Mouse (Mus musculus): ENCODE measurements around the gene Atg5. TPM values are rescaled to one million over a fixed set of nuclear protein-coding genes. Genes with fewer than 3 reads are reported as not detected.

The Atg5 gene
- polyA plus RNA-seq, 1 experiment from 2014 or later, result 60.4 TPM

- Histone ChIP-seq H3K9me3 (ENCODE audit: control insufficient read depth, low read length) (no peaks in the 10 kb centered on the region), H3K4me3 (ENCODE audit: low read depth, low read length) (no peak overlapping the region), H3K27me3 (ENCODE audit: control insufficient read depth, insufficient read depth, low read length) (no peaks in the 10 kb centered on the region), H3K4me1 (ENCODE audit: control insufficient read depth, insufficient read depth, low read length) (no peaks in the 10 kb centered on the region), H3K36me3 (ENCODE audit: control insufficient read depth, insufficient read depth, low read length) (no peaks in the 10 kb centered on the region), H3K27ac (ENCODE audit: low read depth, low read length) (no peak overlapping the region), H3K9ac (ENCODE audit: low read length) (no peak overlapping the region), H3K4me2 (no peak overlapping the region)
- ATAC-seq (ENCODE audit: low FRiP score) (no peak), DNase-seq (ENCODE audit: low spot score, missing footprints) (no peak)
- 87% methylated on average over 5 of the region's 5 CpGs for WGBS
These were observed 117.1 kb downstream of the Atg5 start for GRCm38 (mm10) chr10:44385227-44385626.

GRCm38 (mm10) chr10:44388706-44389233, 120.6 kb downstream of the Atg5 start:
- Histone ChIP-seq H3K4me3 (ENCODE audit: low read depth, low read length) (no peak overlapping the region), H3K9me3 (ENCODE audit: control insufficient read depth, low read length) (no peaks in the 10 kb centered on the region), H3K4me2 (no peak overlapping the region), H3K9ac (ENCODE audit: low read length) (no peak overlapping the region), H3K4me1 (ENCODE audit: control insufficient read depth, insufficient read depth, low read length) (no peaks in the 10 kb centered on the region), H3K27me3 (ENCODE audit: control insufficient read depth, insufficient read depth, low read length) (no peaks in the 10 kb centered on the region), H3K36me3 (ENCODE audit: control insufficient read depth, insufficient read depth, low read length) (no peaks in the 10 kb centered on the region), H3K27ac (ENCODE audit: low read depth, low read length) (no peak overlapping the region)
- WGBS, result 85% methylated on average over 11 of the region's 11 CpGs
- ATAC-seq (ENCODE audit: low FRiP score) (no peak), DNase-seq (ENCODE audit: low spot score, missing footprints) (no peak)

- DNase-seq (ENCODE audit: low spot score, missing footprints), result no peak
- WGBS, result 84% methylated on average over 5 of the region's 5 CpGs
These were observed 122.1 kb downstream of the Atg5 start for GRCm38 (mm10) chr10:44390286-44390685.

GRCm38 (mm10) chr10:44391509-44392290, 123.5 kb downstream of the Atg5 start:
- WGBS, result 50% methylated on average over 12 of the region's 12 CpGs
- no peak for DNase-seq (ENCODE audit: low spot score, missing footprints)
- Histone ChIP-seq H3K4me1 (ENCODE audit: control insufficient read depth, insufficient read depth, low read length) (no peaks in the 10 kb centered on the region), H3K4me2 (no peak overlapping the region), H3K9me3 (ENCODE audit: control insufficient read depth, low read length) (no peaks in the 10 kb centered on the region), H3K36me3 (ENCODE audit: control insufficient read depth, insufficient read depth, low read length) (no peaks in the 10 kb centered on the region), H3K27me3 (ENCODE audit: control insufficient read depth, insufficient read depth, low read length) (no peaks in the 10 kb centered on the region), H3K27ac (ENCODE audit: low read depth, low read length) (no peak overlapping the region), H3K4me3 (ENCODE audit: low read depth, low read length) (no peak overlapping the region), H3K9ac (ENCODE audit: low read length) (no peak overlapping the region)
- ATAC-seq (ENCODE audit: low FRiP score), result no peak

More at GRCm38 (mm10) chr10:44390286-44390685, 122.1 kb downstream of the Atg5 start:
- no peaks in the 10 kb centered on the region for H3K36me3 ChIP-seq (ENCODE audit: control insufficient read depth, insufficient read depth, low read length)
- H3K4me2 ChIP-seq, result no peak overlapping the region
- H3K9ac ChIP-seq (ENCODE audit: low read length), result no peak overlapping the region
- no peak overlapping the region for H3K4me3 ChIP-seq (ENCODE audit: low read depth, low read length)
- H3K4me1 ChIP-seq (ENCODE audit: control insufficient read depth, insufficient read depth, low read length), result no peaks in the 10 kb centered on the region
- no peaks in the 10 kb centered on the region for H3K9me3 ChIP-seq (ENCODE audit: control insufficient read depth, low read length)
- H3K27ac ChIP-seq (ENCODE audit: low read depth, low read length), result no peak overlapping the region
- no peak for ATAC-seq (ENCODE audit: low FRiP score)
- no peaks in the 10 kb centered on the region for H3K27me3 ChIP-seq (ENCODE audit: control insufficient read depth, insufficient read depth, low read length)

- no peak for ATAC-seq (ENCODE audit: low FRiP score)
- Histone ChIP-seq H3K27ac (ENCODE audit: low read depth, low read length) (no peak overlapping the region), H3K4me1 (ENCODE audit: control insufficient read depth, insufficient read depth, low read length) (no peaks in the 10 kb centered on the region), H3K4me2 (no peak overlapping the region), H3K27me3 (ENCODE audit: control insufficient read depth, insufficient read depth, low read length) (no peaks in the 10 kb centered on the region), H3K4me3 (ENCODE audit: low read depth, low read length) (no peak overlapping the region), H3K9ac (ENCODE audit: low read length) (no peak overlapping the region), H3K36me3 (ENCODE audit: control insufficient read depth, insufficient read depth, low read length) (no peaks in the 10 kb centered on the region), H3K9me3 (ENCODE audit: control insufficient read depth, low read length) (no peaks in the 10 kb centered on the region)
- no peak for DNase-seq (ENCODE audit: low spot score, missing footprints)
- 87% methylated on average over 8 of the region's 8 CpGs for WGBS
These were observed 124.7 kb downstream of the Atg5 start for GRCm38 (mm10) chr10:44392855-44393254.

- no peak overlapping the region for H3K4me3 ChIP-seq (ENCODE audit: low read depth, low read length)
- no peaks in the 10 kb centered on the region for H3K27me3 ChIP-seq (ENCODE audit: control insufficient read depth, insufficient read depth, low read length)
- no peaks in the 10 kb centered on the region for H3K36me3 ChIP-seq (ENCODE audit: control insufficient read depth, insufficient read depth, low read length)
- H3K27ac ChIP-seq (ENCODE audit: low read depth, low read length), result no peak overlapping the region
- DNase-seq (ENCODE audit: low spot score, missing footprints), result no peak
- WGBS, result 64% methylated on average over 3 of the region's 3 CpGs
- H3K9ac ChIP-seq (ENCODE audit: low read length), result no peak overlapping the region
- no peaks in the 10 kb centered on the region for H3K4me1 ChIP-seq (ENCODE audit: control insufficient read depth, insufficient read depth, low read length)
- no peak for ATAC-seq (ENCODE audit: low FRiP score)
- H3K9me3 ChIP-seq (ENCODE audit: control insufficient read depth, low read length), result no peaks in the 10 kb centered on the region
- no peak overlapping the region for H3K4me2 ChIP-seq
These were observed 132.0 kb downstream of the Atg5 start for GRCm38 (mm10) chr10:44400119-44400518.

- DNase-seq (ENCODE audit: low spot score, missing footprints) (no peak), ATAC-seq (ENCODE audit: low FRiP score) (no peak)
- no peaks in the 10 kb centered on the region for H3K4me1 ChIP-seq (ENCODE audit: control insufficient read depth, insufficient read depth, low read length)
- H3K27ac ChIP-seq (ENCODE audit: low read depth, low read length), result no peak overlapping the region
- H3K4me3 ChIP-seq (ENCODE audit: low read depth, low read length), result no peak overlapping the region
- H3K9ac ChIP-seq (ENCODE audit: low read length), result no peak overlapping the region
- H3K27me3 ChIP-seq (ENCODE audit: control insufficient read depth, insufficient read depth, low read length), result no peaks in the 10 kb centered on the region
- 68% methylated on average over 13 of the region's 13 CpGs for WGBS
- no peaks in the 10 kb centered on the region for H3K9me3 ChIP-seq (ENCODE audit: control insufficient read depth, low read length)
- H3K36me3 ChIP-seq (ENCODE audit: control insufficient read depth, insufficient read depth, low read length), result no peaks in the 10 kb centered on the region
- H3K4me2 ChIP-seq, result no peak overlapping the region
These were observed 132.4 kb downstream of the Atg5 start for GRCm38 (mm10) chr10:44400602-44401001.

- DNase-seq (ENCODE audit: low spot score, missing footprints), result no peak
- no peaks in the 10 kb centered on the region for H3K4me1 ChIP-seq (ENCODE audit: control insufficient read depth, insufficient read depth, low read length)
- no peak overlapping the region for H3K4me3 ChIP-seq (ENCODE audit: low read depth, low read length)
- H3K36me3 ChIP-seq (ENCODE audit: control insufficient read depth, insufficient read depth, low read length), result no peaks in the 10 kb centered on the region
- no peak for ATAC-seq (ENCODE audit: low FRiP score)
- no peak overlapping the region for H3K27ac ChIP-seq (ENCODE audit: low read depth, low read length)
- WGBS, result 91% methylated on average over 10 of the region's 10 CpGs
- H3K4me2 ChIP-seq, result no peak overlapping the region
- no peak overlapping the region for H3K9ac ChIP-seq (ENCODE audit: low read length)
- no peaks in the 10 kb centered on the region for H3K9me3 ChIP-seq (ENCODE audit: control insufficient read depth, low read length)
- H3K27me3 ChIP-seq (ENCODE audit: control insufficient read depth, insufficient read depth, low read length), result no peaks in the 10 kb centered on the region
These were observed 133.4 kb downstream of the Atg5 start for GRCm38 (mm10) chr10:44401600-44401999.

- WGBS, result 83% methylated on average over 7 of the region's 7 CpGs
- Histone ChIP-seq H3K27ac (ENCODE audit: low read depth, low read length) (no peak overlapping the region), H3K9me3 (ENCODE audit: control insufficient read depth, low read length) (no peaks in the 10 kb centered on the region), H3K4me1 (ENCODE audit: control insufficient read depth, insufficient read depth, low read length) (no peaks in the 10 kb centered on the region), H3K9ac (ENCODE audit: low read length) (no peak overlapping the region), H3K4me2 (no peak overlapping the region), H3K4me3 (ENCODE audit: low read depth, low read length) (no peak overlapping the region), H3K36me3 (ENCODE audit: control insufficient read depth, insufficient read depth, low read length) (no peaks in the 10 kb centered on the region), H3K27me3 (ENCODE audit: control insufficient read depth, insufficient read depth, low read length) (no peaks in the 10 kb centered on the region)
- ATAC-seq (ENCODE audit: low FRiP score), result no peak
- DNase-seq (ENCODE audit: low spot score, missing footprints), result no peak
These were observed 135.3 kb downstream of the Atg5 start for GRCm38 (mm10) chr10:44403415-44403814.

All from midbrain, embryonic 11.5 days (tissue).